Mouse (Mus musculus): ENCODE results near the gene Cycs.
A peak's percentile ranks its signal among the peaks of the same experiment; 100 is the strongest.

Cycs gene

GRCm38 (mm10) chr6:50542535-50542934, 23.8 kb downstream of the Cycs start:
- DNase-seq, result no peak

GRCm38 (mm10) chr6:50539641-50540040, 26.7 kb downstream of the Cycs start:
- no peak for DNase-seq

- DNase-seq, result peak; percentile 47
These were observed 29.9 kb downstream of the Cycs start for GRCm38 (mm10) chr6:50536461-50536892.

GRCm38 (mm10) chr6:50535346-50535745, 31.0 kb downstream of the Cycs start:
- DNase-seq, result no peak

- DNase-seq, result no peak
These were observed 34.4 kb downstream of the Cycs start for GRCm38 (mm10) chr6:50531920-50532319.

GRCm38 (mm10) chr6:50531003-50531402, 35.3 kb downstream of the Cycs start:
- no peak for DNase-seq

- DNase-seq, result no peak
These were observed 37.1 kb downstream of the Cycs start for GRCm38 (mm10) chr6:50529194-50529593.

GRCm38 (mm10) chr6:50527416-50527815, 38.9 kb downstream of the Cycs start:
- no peak for DNase-seq

- peak; percentile 28 for DNase-seq
These were observed 39.7 kb downstream of the Cycs start for GRCm38 (mm10) chr6:50526597-50527024.

GRCm38 (mm10) chr6:50525846-50526245, 40.5 kb downstream of the Cycs start:
- no peak for DNase-seq

GRCm38 (mm10) chr6:50524261-50524896, 42.0 kb downstream of the Cycs start:
- DNase-seq, result no peak

- no peak for DNase-seq
These were observed 43.6 kb downstream of the Cycs start for GRCm38 (mm10) chr6:50522772-50523171.

- no peak for DNase-seq
These were observed 44.7 kb downstream of the Cycs start for GRCm38 (mm10) chr6:50521532-50522135.

- no peak for DNase-seq
These were observed 46.2 kb downstream of the Cycs start for GRCm38 (mm10) chr6:50520139-50520538.

- DNase-seq, result no peak
These were observed 48.0 kb downstream of the Cycs start for GRCm38 (mm10) chr6:50518371-50518770.

Measured in layer of hippocampus, adult 9-11 months (tissue).